In genomic region chr7:4920976-4921823, GRCm38 (mm10) we compare ENCODE assay signal across 8 mouse cellular contexts. TPM values are rescaled to one million over a fixed set of nuclear protein-coding genes. Genes with fewer than 3 reads are reported as not detected.
A peak's percentile ranks its signal among the peaks of the same experiment; 100 is the strongest.
DNase-seq lines count a peak whose midpoint lies in the region; ATAC-seq lines count a peak whose summit lies in the region.

No protein-coding gene starts in this region.

- peak overlapping the region; percentile 12; the same call in 1 of the 2 replicates for H3K4me2 ChIP-seq in lung, embryonic 15.5 days
- H3K4me2 ChIP-seq in forebrain, embryonic 16.5 days (ENCODE audit: low read length) = no peak overlapping the region
- H3K4me2 ChIP-seq in limb, embryonic 11.5 days (ENCODE audit: low read depth, severe bottlenecking) = no peak overlapping the region
- no peak overlapping the region for H3K4me2 ChIP-seq in stomach, embryonic 14.5 days (replicated peaks; ENCODE audit: low read depth, low read length)

- ATAC-seq in lung, embryonic 15.5 days (ENCODE audit: borderline replicate concordance, extremely low read depth, low FRiP score, low TSS enrichment) = no peak
- ATAC-seq in forebrain, embryonic 16.5 days = no peak
- no peak for ATAC-seq in limb, embryonic 11.5 days (ENCODE audit: insufficient number of reproducible peaks, low FRiP score, low TSS enrichment, low read depth)
- no peak for ATAC-seq in stomach, embryonic 14.5 days (ENCODE audit: insufficient number of reproducible peaks, insufficient read depth, low FRiP score, low read depth)

- no peaks in the 10 kb centered on the region for H3K9me3 ChIP-seq in lung, embryonic 15.5 days
- no peaks in the 10 kb centered on the region for H3K9me3 ChIP-seq in forebrain, embryonic 16.5 days (ENCODE audit: control insufficient read depth, low read length)
- H3K9me3 ChIP-seq in limb, embryonic 11.5 days (ENCODE audit: control insufficient read depth, low read length) = no peaks in the 10 kb centered on the region
- no peaks in the 10 kb centered on the region for H3K9me3 ChIP-seq in stomach, embryonic 14.5 days (ENCODE audit: control insufficient read depth, low read depth, low read length)

- no peaks in the 10 kb centered on the region for H3K27me3 ChIP-seq in lung, embryonic 15.5 days
- H3K27me3 ChIP-seq in forebrain, embryonic 16.5 days (replicated peaks; ENCODE audit: control insufficient read depth, insufficient read depth, low read length) = no peaks in the 10 kb centered on the region
- H3K27me3 ChIP-seq in limb, embryonic 11.5 days (ENCODE audit: control insufficient read depth, insufficient read depth, low read length) = no peaks in the 10 kb centered on the region
- no peaks in the 10 kb centered on the region for H3K27me3 ChIP-seq in stomach, embryonic 14.5 days (ENCODE audit: control insufficient read depth, insufficient read depth, low read length)

- peaks cover 57% of the 10 kb centered on the region for H3K4me1 ChIP-seq in lung, embryonic 15.5 days
- H3K4me1 ChIP-seq in forebrain, embryonic 16.5 days (replicated peaks; ENCODE audit: control insufficient read depth, insufficient read depth, low read length) = peaks cover 59% of the 10 kb centered on the region
- H3K4me1 ChIP-seq in limb, embryonic 11.5 days (ENCODE audit: control insufficient read depth, insufficient read depth, low read length) = peaks cover 50% of the 10 kb centered on the region
- peaks cover 45% of the 10 kb centered on the region for H3K4me1 ChIP-seq in stomach, embryonic 14.5 days (ENCODE audit: control insufficient read depth, insufficient read depth, low read length)

- peaks cover 27% of the 10 kb centered on the region for H3K36me3 ChIP-seq in lung, embryonic 15.5 days
- peaks cover 19% of the 10 kb centered on the region for H3K36me3 ChIP-seq in forebrain, embryonic 16.5 days (ENCODE audit: control insufficient read depth, insufficient read depth)
- peaks cover 16% of the 10 kb centered on the region; the same call in 1 of the 2 replicates for H3K36me3 ChIP-seq in limb, embryonic 11.5 days (ENCODE audit: control insufficient read depth, insufficient read depth, low read length)
- H3K36me3 ChIP-seq in stomach, embryonic 14.5 days (ENCODE audit: control insufficient read depth, insufficient read depth, low read length) = peaks cover 28% of the 10 kb centered on the region

- no peak overlapping the region for H3K4me3 ChIP-seq in lung, embryonic 15.5 days
- H3K4me3 ChIP-seq in forebrain, embryonic 16.5 days (replicated peaks; ENCODE audit: low read length) = no peak overlapping the region
- H3K4me3 ChIP-seq in limb, embryonic 11.5 days (ENCODE audit: low read depth, low read length) = no peak overlapping the region
- no peak overlapping the region for H3K4me3 ChIP-seq in stomach, embryonic 14.5 days (ENCODE audit: low read depth, low read length)

- no peak overlapping the region for H3K9ac ChIP-seq in lung, embryonic 15.5 days
- 0 out of 2 replicates have a peak overlapping the region, but pooled peaks have one; percentile 25 for H3K9ac ChIP-seq in forebrain, embryonic 16.5 days (replicated peaks; ENCODE audit: low read depth, low read length)
- no peak overlapping the region for H3K9ac ChIP-seq in limb, embryonic 11.5 days (ENCODE audit: low read length)
- H3K9ac ChIP-seq in stomach, embryonic 14.5 days (replicated peaks; ENCODE audit: low read depth, low read length) = no peak overlapping the region

- H3K27ac ChIP-seq in lung, embryonic 15.5 days = peak overlapping the region; percentile 70
- peak overlapping the region; percentile 98 for H3K27ac ChIP-seq in forebrain, embryonic 16.5 days (ENCODE audit: low read length)
- H3K27ac ChIP-seq in limb, embryonic 11.5 days (replicated peaks; ENCODE audit: low read depth, low read length) = peak overlapping the region; percentile 52; the same call in 1 of the 2 replicates
- 0 out of 2 replicates have a peak overlapping the region, but pooled peaks have one; percentile 2 for H3K27ac ChIP-seq in stomach, embryonic 14.5 days (ENCODE audit: low read length)

- DNase-seq in lung, postnatal 36 days = no peak
- no peak for DNase-seq in limb, embryonic 11.5 days (ENCODE audit: low spot score)
- no peak for DNase-seq in right cerebral cortex, postnatal 36 days (ENCODE audit: low spot score in 2 of 2)
- DNase-seq in ovary, adult 18-20 months (ENCODE audit: low spot score) = no peak
- DNase-seq in adrenal gland, postnatal 10 days = no peak

- WGBS in lung, embryonic 15.5 days = 54% methylated on average over 23 of the region's 23 CpGs
- WGBS in forebrain, embryonic 16.5 days = 61% methylated on average over 23 of the region's 23 CpGs
- 56% methylated on average over 23 of the region's 23 CpGs for WGBS in limb, embryonic 11.5 days
- WGBS in stomach, embryonic 14.5 days = 67% methylated on average over 23 of the region's 23 CpGs

RNA-seq across cellular contexts. Expression of gene Nat14, which starts 0.6 kb away (rescaled TPM):
- 2.8 and 3.7 TPM in 2 replicates for polyA plus RNA-seq in lung, embryonic 15.5 days (2015; fragmentation: Nextera tagmentation; extraction: Ambion mirVana)
- polyA plus RNA-seq in forebrain, embryonic 16.5 days (2015; fragmentation: Nextera tagmentation; extraction: Ambion mirVana) = 32.0 and 38.3 TPM in 2 replicates
- polyA plus RNA-seq in limb, embryonic 11.5 days (2014; fragmentation: Nextera tagmentation; extraction: Ambion mirVana) = 1.9 and 2.9 TPM in 2 replicates
- 3.5 and 4.0 TPM in 2 replicates for polyA plus RNA-seq in stomach, embryonic 14.5 days (2014; fragmentation: Nextera tagmentation; extraction: Ambion mirVana)
- total RNA-seq in adrenal gland, postnatal 10 days (2021) = 1 to 10 TPM; 5.5 to 8.5 TPM

RNA-seq across cellular contexts. Expression of gene Ssc5d, which starts 4.4 kb away (rescaled TPM):
- polyA plus RNA-seq in lung, embryonic 15.5 days (2015; fragmentation: Nextera tagmentation; extraction: Ambion mirVana) = 1.6 and 2.2 TPM in 2 replicates
- polyA plus RNA-seq in forebrain, embryonic 16.5 days (2015; fragmentation: Nextera tagmentation; extraction: Ambion mirVana) = 0.34 and 0.39 TPM in 2 replicates
- polyA plus RNA-seq in limb, embryonic 11.5 days (2014; fragmentation: Nextera tagmentation; extraction: Ambion mirVana) = 1.7 and 1.9 TPM in 2 replicates
- 3.3 and 3.9 TPM in 2 replicates for polyA plus RNA-seq in stomach, embryonic 14.5 days (2014; fragmentation: Nextera tagmentation; extraction: Ambion mirVana)
- total RNA-seq in adrenal gland, postnatal 10 days (2021) = 1 to 10 TPM; 5.9 to 6.9 TPM

RNA-seq across cellular contexts. Expression of gene Zfp628, which starts 6.2 kb away (rescaled TPM):
- 3.2 and 3.4 TPM in 2 replicates for polyA plus RNA-seq in lung, embryonic 15.5 days (2015; fragmentation: Nextera tagmentation; extraction: Ambion mirVana)
- polyA plus RNA-seq in forebrain, embryonic 16.5 days (2015; fragmentation: Nextera tagmentation; extraction: Ambion mirVana) = 3.4 and 3.9 TPM in 2 replicates
- polyA plus RNA-seq in limb, embryonic 11.5 days (2014; fragmentation: Nextera tagmentation; extraction: Ambion mirVana) = 3.8 and 4.2 TPM in 2 replicates
- polyA plus RNA-seq in stomach, embryonic 14.5 days (2014; fragmentation: Nextera tagmentation; extraction: Ambion mirVana) = 4.3 and 4.5 TPM in 2 replicates
- 10 to 100 TPM; 14.7 to 16.4 TPM for total RNA-seq in adrenal gland, postnatal 10 days (2021)

RNA-seq across cellular contexts. Expression of gene Gm36210, which starts 14.9 kb away (rescaled TPM):
- polyA plus RNA-seq in lung, embryonic 15.5 days (2015; fragmentation: Nextera tagmentation; extraction: Ambion mirVana) = 0.16 TPM in 1 of 2 replicates, not detected in the other
- polyA plus RNA-seq in forebrain, embryonic 16.5 days (2015; fragmentation: Nextera tagmentation; extraction: Ambion mirVana) = 0.25 and 0.60 TPM in 2 replicates
- polyA plus RNA-seq in limb, embryonic 11.5 days (2014; fragmentation: Nextera tagmentation; extraction: Ambion mirVana) = not detected in 2 replicates
- polyA plus RNA-seq in stomach, embryonic 14.5 days (2014; fragmentation: Nextera tagmentation; extraction: Ambion mirVana) = not detected in 2 replicates
- total RNA-seq in adrenal gland, postnatal 10 days (2021) = not detected

RNA-seq across cellular contexts. Expression of gene Sbk2, which starts 43.0 kb away (rescaled TPM):
- polyA plus RNA-seq in lung, embryonic 15.5 days (2015; fragmentation: Nextera tagmentation; extraction: Ambion mirVana) = 0.39 and 1.2 TPM in 2 replicates
- polyA plus RNA-seq in forebrain, embryonic 16.5 days (2015; fragmentation: Nextera tagmentation; extraction: Ambion mirVana) = not detected in 2 replicates
- polyA plus RNA-seq in limb, embryonic 11.5 days (2014; fragmentation: Nextera tagmentation; extraction: Ambion mirVana) = 0.08 and 0.18 TPM in 2 replicates
- 0.55 and 1.4 TPM in 2 replicates for polyA plus RNA-seq in stomach, embryonic 14.5 days (2014; fragmentation: Nextera tagmentation; extraction: Ambion mirVana)
- 1 to 10 TPM; 1.6 to 3.1 TPM for total RNA-seq in adrenal gland, postnatal 10 days (2021)

Comparison
In these comparisons a context has a peak if more than half of its experiments do, and no peak if none do; other contexts are left out.
1. H3K27ac ChIP-seq: peak in every context shown above with its lines; median percentile 98 in forebrain, embryonic 16.5 days; 70 in lung, embryonic 15.5 days; 52 in limb, embryonic 11.5 days; 2 in stomach, embryonic 14.5 days.